Mouse (Mus musculus): ENCODE results near the gene Adap1. TPM values are rescaled to one million over a fixed set of nuclear protein-coding genes. Genes with fewer than 3 reads are reported as not detected.

The Adap1 gene
- polyA plus RNA-seq, 1 experiment from 2014 or later: 13.8 TPM

DNA sequence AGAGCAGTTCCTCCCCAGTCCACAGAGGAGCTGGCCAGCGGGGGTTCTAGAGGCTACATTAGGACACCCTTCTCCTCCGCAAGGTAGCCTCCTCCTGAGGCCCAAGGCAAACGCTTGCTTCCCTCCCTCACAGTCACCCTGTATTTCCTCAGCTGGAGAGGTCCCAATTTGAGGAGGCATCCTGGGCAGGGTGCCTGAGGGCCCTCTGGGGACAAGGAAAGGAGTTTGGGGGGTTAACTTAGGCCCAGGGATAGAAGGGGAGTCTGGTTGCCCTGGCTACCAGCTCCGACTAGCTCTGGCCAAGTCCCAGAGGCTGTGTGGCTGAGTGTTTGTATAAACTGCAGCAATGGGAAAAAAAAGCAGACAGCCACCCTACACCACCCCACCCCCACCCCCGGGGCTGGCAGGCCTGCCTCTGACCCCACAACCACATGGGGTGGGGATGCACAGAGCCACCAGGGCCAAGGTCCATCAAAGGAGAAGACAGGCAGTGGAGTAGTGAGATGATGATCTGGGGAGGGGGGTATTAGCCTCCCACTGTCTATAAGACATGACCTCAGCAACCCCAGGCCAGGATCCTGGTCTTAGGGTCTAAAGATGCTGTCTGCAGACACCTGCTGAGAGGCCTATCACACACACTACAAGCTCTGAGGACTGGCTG is 39.6 kb upstream of the Adap1 start:
- Histone ChIP-seq H3K9me3 (ENCODE audit: control insufficient read depth, low read length) (no peaks in the 10 kb centered on the region), H3K9ac (ENCODE audit: low read length) (no peak overlapping the region), H3K27ac (replicated peaks) (peak overlapping the region; percentile 53; the same call in 1 of the 2 replicates), H3K4me2 (replicated peaks; ENCODE audit: low read depth) (no peak overlapping the region), H3K4me1 (replicated peaks; ENCODE audit: control insufficient read depth, insufficient read depth) (no peaks in the 10 kb centered on the region; the same call in 1 of the 2 replicates), H3K36me3 (ENCODE audit: control insufficient read depth, insufficient read depth, low read length) (no peaks in the 10 kb centered on the region), H3K27me3 (ENCODE audit: control insufficient read depth, insufficient read depth, low read length) (no peaks in the 10 kb centered on the region), H3K4me3 (ENCODE audit: low read depth, low read length) (no peak overlapping the region)
- ATAC-seq (ENCODE audit: low FRiP score, low TSS enrichment) (peak; percentile 7), DNase-seq (ENCODE audit: low spot score) (no peak)
- TF ChIP-seq EP300 (optimal IDR thresholded peaks at IDR 0.05): no peak
- no peak for TF ChIP-seq CTCF (IDR thresholded peaks at IDR 0.05; ENCODE audit: low read depth)
- WGBS: 34% methylated on average over 5 of the region's 5 CpGs

DNA sequence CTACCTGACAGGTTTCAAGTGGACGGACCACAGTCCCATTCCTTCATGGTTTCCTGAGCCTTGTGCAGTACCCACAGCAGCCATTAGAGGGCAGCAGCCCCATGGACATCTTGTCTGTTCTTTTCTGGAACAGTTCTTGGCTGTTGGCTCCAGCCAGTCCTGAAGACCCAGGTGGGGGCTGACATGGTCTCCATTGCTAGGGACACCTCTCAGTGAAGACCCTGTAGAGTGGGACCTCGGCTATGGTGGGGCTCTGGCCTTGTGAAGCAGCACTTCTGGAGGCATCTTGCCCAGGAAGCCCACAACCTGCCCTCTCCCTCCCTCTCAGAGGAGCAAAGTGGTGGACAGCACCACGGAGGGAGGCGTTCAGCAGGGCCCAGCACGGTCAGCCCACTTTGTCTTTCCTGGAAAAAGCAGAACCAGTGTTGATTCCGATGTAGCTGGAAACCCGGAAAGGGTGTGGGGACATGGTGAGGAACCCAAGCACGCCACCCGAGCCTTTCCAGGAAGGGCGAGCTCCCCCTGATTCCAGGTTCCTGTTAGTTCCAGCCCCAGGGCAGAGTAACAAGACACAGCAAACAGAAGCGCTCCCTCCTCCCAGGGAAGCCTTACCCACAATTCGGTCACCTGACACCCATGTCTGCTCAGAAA is 39.0 kb upstream of the Adap1 start:
- H3K4me2 ChIP-seq (replicated peaks; ENCODE audit: low read depth): peak overlapping the region; percentile 17; the same call in 1 of the 2 replicates
- no peaks in the 10 kb centered on the region for H3K9me3 ChIP-seq (ENCODE audit: control insufficient read depth, low read length)
- WGBS: 21% methylated on average over 12 of the region's 12 CpGs
- ATAC-seq (ENCODE audit: low FRiP score, low TSS enrichment) (peak; percentile 77), DNase-seq (ENCODE audit: low spot score) (peak; percentile 90)
- no peaks in the 10 kb centered on the region; the same call in 1 of the 2 replicates for H3K4me1 ChIP-seq (replicated peaks; ENCODE audit: control insufficient read depth, insufficient read depth)
- TF ChIP-seq EP300 (optimal IDR thresholded peaks at IDR 0.05) (no peak), CTCF (IDR thresholded peaks at IDR 0.05; ENCODE audit: low read depth) (peak; percentile 100)
- H3K4me3 ChIP-seq (ENCODE audit: low read depth, low read length): no peak overlapping the region
- peak overlapping the region; percentile 53; the same call in 1 of the 2 replicates for H3K27ac ChIP-seq (replicated peaks)
- H3K36me3 ChIP-seq (ENCODE audit: control insufficient read depth, insufficient read depth, low read length): no peaks in the 10 kb centered on the region
- H3K27me3 ChIP-seq (ENCODE audit: control insufficient read depth, insufficient read depth, low read length): no peaks in the 10 kb centered on the region
- H3K9ac ChIP-seq (ENCODE audit: low read length): 0 out of 2 replicates have a peak overlapping the region, but pooled peaks have one; percentile 31

DNA sequence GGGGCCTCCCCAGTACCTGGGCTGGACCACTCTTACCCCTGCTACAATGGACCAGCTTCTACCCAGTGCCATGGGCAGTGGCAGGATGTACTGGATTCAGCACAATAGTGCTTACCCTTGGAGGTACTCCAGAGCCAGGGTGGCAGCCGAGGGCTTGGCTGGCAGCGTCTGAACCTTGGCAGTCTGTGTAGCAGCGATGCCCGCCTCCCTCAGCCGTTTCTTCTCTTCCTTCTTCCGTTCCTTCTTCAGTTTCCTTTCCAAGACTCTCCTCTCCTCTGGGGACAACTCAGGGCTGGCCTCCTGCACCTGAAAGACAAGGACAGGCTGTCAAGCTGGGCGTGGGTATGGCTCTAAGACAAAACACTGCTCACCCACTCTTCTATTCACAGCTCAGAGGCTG is 38.4 kb upstream of the Adap1 start:
- no peak for TF ChIP-seq EP300 (optimal IDR thresholded peaks at IDR 0.05)
- TF ChIP-seq CTCF (IDR thresholded peaks at IDR 0.05; ENCODE audit: low read depth): no peak
- Histone ChIP-seq H3K27ac (replicated peaks) (no peak overlapping the region), H3K36me3 (ENCODE audit: control insufficient read depth, insufficient read depth, low read length) (no peaks in the 10 kb centered on the region), H3K4me2 (replicated peaks; ENCODE audit: low read depth) (no peak overlapping the region), H3K4me3 (ENCODE audit: low read depth, low read length) (no peak overlapping the region), H3K4me1 (replicated peaks; ENCODE audit: control insufficient read depth, insufficient read depth) (no peaks in the 10 kb centered on the region; the same call in 1 of the 2 replicates), H3K27me3 (ENCODE audit: control insufficient read depth, insufficient read depth, low read length) (no peaks in the 10 kb centered on the region), H3K9me3 (ENCODE audit: control insufficient read depth, low read length) (no peaks in the 10 kb centered on the region), H3K9ac (ENCODE audit: low read length) (no peak overlapping the region)
- no peak; the same call in 1 of the 2 replicates for ATAC-seq (ENCODE audit: low FRiP score, low TSS enrichment)
- DNase-seq (ENCODE audit: low spot score): no peak
- WGBS: 59% methylated on average over 7 of the region's 7 CpGs

DNA sequence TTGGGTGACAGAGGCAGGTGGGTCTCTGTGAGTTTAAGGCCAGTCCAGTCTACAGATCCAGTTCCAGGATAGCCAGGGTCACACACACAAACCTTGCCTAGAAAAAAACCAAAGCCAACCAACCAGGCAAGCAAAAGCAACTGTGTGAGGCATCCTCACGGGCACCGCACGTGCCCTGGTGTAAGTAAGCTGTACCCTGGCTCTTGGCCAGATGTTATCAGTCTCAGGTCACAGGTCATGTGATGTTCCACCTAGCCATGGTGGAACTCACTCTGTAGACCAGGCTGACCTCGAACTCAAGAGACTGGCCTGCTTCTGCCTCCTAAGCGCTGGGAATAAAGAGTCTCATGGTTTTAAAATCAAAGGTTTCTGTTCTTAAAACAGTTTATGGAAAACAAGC is 33.8 kb upstream of the Adap1 start:
- Histone ChIP-seq H3K4me3 (ENCODE audit: low read depth, low read length) (no peak overlapping the region), H3K27me3 (ENCODE audit: control insufficient read depth, insufficient read depth, low read length) (no peaks in the 10 kb centered on the region), H3K4me1 (replicated peaks; ENCODE audit: control insufficient read depth, insufficient read depth) (no peaks in the 10 kb centered on the region; the same call in 1 of the 2 replicates), H3K36me3 (ENCODE audit: control insufficient read depth, insufficient read depth, low read length) (no peaks in the 10 kb centered on the region), H3K9ac (ENCODE audit: low read length) (no peak overlapping the region), H3K9me3 (ENCODE audit: control insufficient read depth, low read length) (no peaks in the 10 kb centered on the region), H3K4me2 (replicated peaks; ENCODE audit: low read depth) (no peak overlapping the region), H3K27ac (replicated peaks) (no peak overlapping the region)
- DNase-seq (ENCODE audit: low spot score) (no peak), ATAC-seq (ENCODE audit: low FRiP score, low TSS enrichment) (no peak)
- WGBS: 75% methylated on average over 5 of the region's 5 CpGs
- TF ChIP-seq CTCF (IDR thresholded peaks at IDR 0.05; ENCODE audit: low read depth) (no peak), EP300 (optimal IDR thresholded peaks at IDR 0.05) (no peak)

DNA sequence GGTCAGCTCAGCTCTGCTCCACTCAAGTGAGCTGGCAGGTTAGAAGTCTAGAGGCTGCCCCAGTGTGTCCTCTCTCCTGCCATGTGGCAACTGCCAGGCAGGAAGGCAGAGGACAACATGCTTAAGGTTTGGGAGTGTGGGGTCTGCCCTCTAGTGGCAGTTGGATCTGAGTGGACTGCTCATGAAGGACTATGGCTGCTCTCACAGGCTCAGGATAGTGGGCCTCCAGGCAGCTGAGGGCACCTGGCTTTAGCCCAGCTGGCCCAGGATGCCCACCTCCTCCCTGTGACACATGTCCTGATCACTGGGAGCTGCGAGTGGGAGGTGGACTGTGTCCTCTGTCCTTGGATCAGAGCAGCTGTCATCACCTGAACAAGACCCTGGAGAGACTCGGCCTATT is 33.2 kb upstream of the Adap1 start:
- no peaks in the 10 kb centered on the region for H3K4me1 ChIP-seq (replicated peaks; ENCODE audit: control insufficient read depth, insufficient read depth)
- ATAC-seq (ENCODE audit: low FRiP score, low TSS enrichment): peak; percentile 38; the same call in 1 of the 2 replicates
- no peak overlapping the region for H3K9ac ChIP-seq (ENCODE audit: low read length)
- H3K36me3 ChIP-seq (ENCODE audit: control insufficient read depth, insufficient read depth, low read length): no peaks in the 10 kb centered on the region
- 79% methylated on average over 2 of the region's 2 CpGs for WGBS
- H3K4me3 ChIP-seq (ENCODE audit: low read depth, low read length): no peak overlapping the region
- H3K27ac ChIP-seq (replicated peaks): no peak overlapping the region
- DNase-seq (ENCODE audit: low spot score): peak; percentile 69
- H3K27me3 ChIP-seq (ENCODE audit: control insufficient read depth, insufficient read depth, low read length): no peaks in the 10 kb centered on the region
- no peak for TF ChIP-seq EP300 (optimal IDR thresholded peaks at IDR 0.05)
- peak; percentile 80 for TF ChIP-seq CTCF (IDR thresholded peaks at IDR 0.05; ENCODE audit: low read depth)
- no peaks in the 10 kb centered on the region for H3K9me3 ChIP-seq (ENCODE audit: control insufficient read depth, low read length)
- H3K4me2 ChIP-seq (replicated peaks; ENCODE audit: low read depth): no peak overlapping the region

Measured in stomach, postnatal 0 days (tissue).